Mouse (Mus musculus): ENCODE measurements at regions not wholly inside any gene's neighbourhood (a gene's known extent, or its start where the extent isn't known, plus 50 kb on each side); places are given as distances from the start of the nearest gene placed in this dataset.

DNA sequence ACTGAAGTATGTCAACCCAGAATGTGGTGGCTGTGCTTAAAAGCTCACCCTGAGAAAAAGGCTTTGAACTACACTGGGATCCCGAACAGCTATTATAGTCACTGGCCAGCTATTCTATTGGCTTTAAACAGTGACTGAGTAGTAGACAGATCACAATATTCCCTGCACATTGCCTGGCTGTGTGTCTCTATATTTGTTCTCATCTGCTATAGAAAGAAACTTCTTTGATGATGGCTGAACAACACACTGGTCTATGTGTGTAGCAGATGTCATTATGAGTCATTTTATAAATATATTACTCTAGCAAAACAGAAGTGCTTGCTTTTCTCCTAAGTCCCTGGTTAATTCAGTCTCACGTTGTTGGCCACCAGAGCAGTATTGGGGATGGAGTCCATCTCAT is 152.1 kb upstream of the Slco6d1 start:
- DNase-seq (ENCODE audit: low spot score in 2 of 2), result peak in 1 of 2 experiments; percentile 22

GRCm38 (mm10) chr1:98270212-98270611 is 150.7 kb upstream of the Slco6d1 start:
- DNase-seq (ENCODE audit: low spot score in 2 of 2), result no peak

DNA sequence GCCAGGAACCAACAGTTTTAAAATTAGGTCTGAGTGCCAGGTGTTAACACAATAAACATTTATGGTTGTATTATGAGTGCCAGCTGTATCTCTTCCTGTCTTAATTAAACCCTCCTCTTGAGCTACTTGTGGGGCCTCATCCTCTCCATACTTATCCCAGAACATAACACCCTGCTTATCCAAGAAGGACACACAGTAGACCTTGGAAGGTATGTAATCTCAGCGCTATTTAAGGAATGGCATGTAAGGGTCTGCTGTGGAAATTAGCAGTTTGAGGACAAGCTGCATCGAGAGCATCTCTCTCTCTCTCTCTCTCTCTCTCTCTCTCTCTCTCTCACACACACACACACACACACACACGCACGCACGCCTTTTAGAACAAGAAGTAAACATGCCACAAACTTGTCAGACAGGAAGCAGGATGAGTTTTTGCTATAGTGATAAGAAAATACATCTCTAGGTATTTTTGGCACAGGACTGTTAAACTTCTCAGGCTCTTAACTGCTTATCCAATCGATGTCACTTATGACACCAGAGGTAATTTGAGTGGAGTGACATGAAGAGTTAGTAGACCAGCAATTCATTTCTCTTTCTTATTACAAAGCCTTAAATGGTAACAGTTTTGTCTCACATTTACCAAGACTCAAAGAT is 146.8 kb upstream of the Slco6d1 start:
- no peak for DNase-seq (ENCODE audit: low spot score in 2 of 2)

GRCm38 (mm10) chr1:98275524-98275923 is 145.4 kb upstream of the Slco6d1 start:
- DNase-seq (ENCODE audit: low spot score in 2 of 2), result no peak

- DNase-seq (ENCODE audit: low spot score in 2 of 2), result no peak
Measured at GRCm38 (mm10) chr1:98279446-98280048, 141.4 kb upstream of the Slco6d1 start.

- DNase-seq (ENCODE audit: low spot score in 2 of 2), result no peak
Measured at GRCm38 (mm10) chr1:98280263-98281052, 140.5 kb upstream of the Slco6d1 start.

GRCm38 (mm10) chr1:98281053-98281770 is 139.7 kb upstream of the Slco6d1 start:
- no peak for DNase-seq (ENCODE audit: low spot score in 2 of 2)

DNA sequence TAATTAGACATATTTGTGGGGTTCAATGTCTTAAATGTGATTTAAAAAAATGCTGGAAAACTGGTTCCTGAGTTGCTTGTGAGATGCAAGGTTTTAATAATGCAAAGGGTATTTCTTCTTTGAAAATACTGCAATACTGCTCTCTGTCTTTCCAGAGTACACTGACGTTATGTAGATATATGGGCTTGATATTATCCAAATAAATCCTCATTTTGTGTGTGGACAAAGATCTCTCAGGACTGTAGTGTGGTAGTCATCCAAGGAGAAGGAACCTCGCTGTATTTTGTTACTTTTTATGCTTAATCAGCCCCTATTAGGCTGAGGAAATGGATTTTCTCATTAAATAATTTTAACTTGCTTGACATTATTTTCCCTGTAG is 139.2 kb upstream of the Slco6d1 start:
- DNase-seq (ENCODE audit: low spot score in 2 of 2), result no peak

- DNase-seq (ENCODE audit: low spot score in 2 of 2), result no peak
Measured at GRCm38 (mm10) chr1:98303166-98303565, 117.8 kb upstream of the Slco6d1 start.

GRCm38 (mm10) chr1:98306363-98306762 is 114.6 kb upstream of the Slco6d1 start:
- no peak for DNase-seq (ENCODE audit: low spot score in 2 of 2)

DNA sequence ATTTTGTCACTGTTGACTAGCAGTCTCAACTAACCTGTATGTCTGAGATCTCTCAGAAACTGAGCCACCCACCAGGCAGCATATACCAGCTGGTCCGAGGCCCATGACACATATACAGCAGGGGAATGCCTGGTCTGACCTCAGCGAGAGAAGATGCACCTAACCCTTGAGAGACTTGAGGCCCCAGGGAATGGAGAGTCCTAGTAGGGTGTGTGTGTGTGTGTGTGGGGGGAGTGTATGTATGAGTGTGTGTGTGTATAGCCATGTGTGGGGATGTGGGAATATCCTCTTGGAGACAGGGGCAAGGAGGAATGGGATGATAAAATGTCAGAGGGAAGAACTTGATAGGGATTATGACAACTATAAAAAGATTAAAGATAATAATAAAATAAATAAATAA is 113.4 kb upstream of the Slco6d1 start:
- DNase-seq (ENCODE audit: low spot score in 2 of 2), result no peak

GRCm38 (mm10) chr1:98309894-98310293 is 111.0 kb upstream of the Slco6d1 start:
- no peak for DNase-seq (ENCODE audit: low spot score in 2 of 2)

GRCm38 (mm10) chr1:98350095-98350549 is 70.8 kb upstream of the Slco6d1 start:
- no peak for DNase-seq (ENCODE audit: low spot score in 2 of 2)

DNA sequence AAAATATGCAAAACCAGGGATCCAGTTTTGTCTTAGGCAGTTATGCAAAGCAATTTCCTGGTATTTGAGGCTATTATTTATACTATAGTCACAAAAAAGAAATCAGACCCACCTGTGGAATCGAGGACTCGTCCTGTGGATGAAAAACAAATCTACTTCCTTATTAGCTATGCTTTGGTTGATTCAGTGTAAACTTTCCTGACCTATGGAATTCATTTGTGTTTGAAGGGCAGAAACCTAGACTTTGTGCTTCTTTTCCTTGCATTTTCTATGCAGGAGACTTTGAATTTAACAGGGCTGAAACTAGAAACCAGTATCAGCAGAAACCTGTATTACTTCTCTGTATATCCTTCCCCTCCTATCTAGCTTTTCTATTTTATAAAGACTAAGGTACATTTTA is 70.2 kb upstream of the Slco6d1 start:
- DNase-seq (ENCODE audit: low spot score in 2 of 2), result no peak

GRCm38 (mm10) chr1:98351530-98351929 is 69.4 kb upstream of the Slco6d1 start:
- DNase-seq (ENCODE audit: low spot score in 2 of 2), result no peak
